Mouse (Mus musculus) lung, postnatal 0 days (tissue): Measurements from ENCODE around the gene Csnk1e. TPM values are rescaled to one million over a fixed set of nuclear protein-coding genes. Genes with fewer than 3 reads are reported as not detected.

Source experiments
- ATAC-seq: fragments of 200-750 bp; cut with Nextera tagmentation; 2 replicates; pipeline ENCODE4 v1.8.0; 2017; ENCODE audit warnings: moderate library complexity
- DNase-seq: peaks from one replicate; pipeline ENCODE4 v3.0.0-alpha.2; 2016; ENCODE audit warnings: low spot score
- H3K27ac ChIP-seq: fragments of 300-500 bp; sonication (generic); 2 replicates; pipeline ENCODE4 v1.5.1; 2014; ENCODE audit warnings: antibody characterized with exemption, mild to moderate bottlenecking, low read length, mixed read lengths
- H3K27me3 ChIP-seq: fragments of 300-500 bp; sonication (generic); replicated peaks from 2 replicates; pipeline ENCODE4 v1.6.1; 2014; ENCODE audit warnings: low read length, mixed read lengths; ENCODE audit not compliant: insufficient read depth
- H3K36me3 ChIP-seq: fragments of 300-500 bp; sonication (generic); 2 replicates; pipeline ENCODE4 v1.6.1; 2014; ENCODE audit warnings: low read length, mixed read lengths; ENCODE audit not compliant: insufficient read depth
- H3K4me1 ChIP-seq: fragments of 300-500 bp; sonication (generic); 2 replicates; pipeline ENCODE4 v1.6.1; 2014; ENCODE audit warnings: antibody characterized with exemption, low read depth, low read length, mixed read lengths; ENCODE audit not compliant: insufficient read depth
- H3K4me2 ChIP-seq: fragments of 300-500 bp; sonication (generic); replicated peaks from 2 replicates; pipeline ENCODE4 v1.6.1; 2014; ENCODE audit warnings: low read depth, mild to moderate bottlenecking, low read length, moderate library complexity, mixed read lengths
- H3K4me3 ChIP-seq: fragments of 300-500 bp; sonication (generic); 2 replicates; pipeline ENCODE4 v1.5.1; 2014; ENCODE audit warnings: low read depth, low read length
- H3K9ac ChIP-seq: fragments of 300-500 bp; sonication (generic); replicated peaks from 2 replicates; pipeline ENCODE4 v1.6.1; 2014; ENCODE audit warnings: low read depth, mild to moderate bottlenecking
- H3K9me3 ChIP-seq: fragments of 300-500 bp; sonication (generic); 2 replicates; pipeline ENCODE4 v1.6.1; 2016; ENCODE audit warnings: low read length, mixed read lengths
- CTCF ChIP-seq: IDR thresholded peaks from 2 replicates; pipeline ENCODE4 v1.5.1; 2016; ENCODE audit warnings: antibody characterized with exemption, mild to moderate bottlenecking
- EP300 ChIP-seq: IDR thresholded peaks from 2 replicates; pipeline ENCODE4 v1.6.1; 2016; ENCODE audit warnings: antibody characterized with exemption, mild to moderate bottlenecking, control low read depth
- WGBS: fragments of 180-500 bp; shearing (Covaris S2); extraction: QIAGEN DNeasy Blood & Tissue Kit; methylation state at CpG from one replicate; pipeline ENCODE4 v1.1.7; 2014; 5-methylcytosine and 5-hydroxymethylcytosine counted together
- polyA plus RNA-seq: library from polyadenylated mRNA; unstranded; fragments of >200 nt; fragmentation: Nextera tagmentation; extraction: Ambion mirVana; gene quantifications from 2 replicates; pipeline ENCODE4 v1.2.1, GENCODE M21; 2015

Csnk1e gene
- 67.2 and 72.4 TPM in 2 replicates for polyA plus RNA-seq

GRCm38 (mm10) chr15:79455106-79455810, at the start of gene Csnk1e:
Gene Csnk1e, minus strand, starts transcription at chr15:79455566.
- ATAC-seq (peak; percentile 95), DNase-seq (peak; percentile 91)
- no peaks in the 10 kb centered on the region for H3K9me3 ChIP-seq
- peak within 1 kb of the TSS; percentile 34 for H3K4me3 ChIP-seq
- H3K27me3 ChIP-seq: no peaks in the 10 kb centered on the region
- peak within 1 kb of the TSS; percentile 29 for H3K9ac ChIP-seq
- WGBS: 1% methylated on average over 20 of the region's 24 CpGs
- no peaks in the 10 kb centered on the region for H3K36me3 ChIP-seq
- H3K27ac ChIP-seq: peak within 1 kb of the TSS; percentile 84
- H3K4me2 ChIP-seq: peak within 1 kb of the TSS; percentile 64
- peaks cover 13% of the 10 kb centered on the region; the same call in 1 of the 2 replicates for H3K4me1 ChIP-seq
- TF ChIP-seq CTCF (no peak), EP300 (no peak)

- Histone ChIP-seq H3K4me2 (peak within 1 kb of the TSS; percentile 96), H3K9ac (no peak within 1 kb of the TSS), H3K27me3 (peaks cover 44% of the 10 kb centered on the region), H3K9me3 (no peaks in the 10 kb centered on the region), H3K36me3 (no peaks in the 10 kb centered on the region), H3K27ac (no peak within 1 kb of the TSS), H3K4me1 (peaks cover 3% of the 10 kb centered on the region; the same call in 1 of the 2 replicates), H3K4me3 (peak within 1 kb of the TSS; percentile 48)
- no peak for DNase-seq
- WGBS: 2% methylated on average over 48 of the region's 60 CpGs
- TF ChIP-seq EP300 (no peak), CTCF (no peak; the same call in 1 of the 2 replicates)
- ATAC-seq: no peak
Measured at GRCm38 (mm10) chr15:79504707-79505452, 49.5 kb upstream of the Csnk1e start, which contains the start of gene Kcnj4. Gene Kcnj4, minus strand, starts transcription at chr15:79505241.

GRCm38 (mm10) chr15:79503438-79503837, 48.1 kb upstream of the Csnk1e start:
- H3K27ac ChIP-seq: no peak overlapping the region
- H3K27me3 ChIP-seq: peaks cover 42% of the 10 kb centered on the region
- no peaks in the 10 kb centered on the region for H3K9me3 ChIP-seq
- WGBS: 65% methylated on average over 5 of the region's 5 CpGs
- peaks cover 3% of the 10 kb centered on the region; the same call in 1 of the 2 replicates for H3K4me1 ChIP-seq
- H3K9ac ChIP-seq: no peak overlapping the region
- no peaks in the 10 kb centered on the region for H3K36me3 ChIP-seq
- no peak overlapping the region for H3K4me3 ChIP-seq
- ATAC-seq (no peak), DNase-seq (no peak)
- H3K4me2 ChIP-seq: no peak overlapping the region
- TF ChIP-seq EP300 (no peak), CTCF (no peak)

DNA sequence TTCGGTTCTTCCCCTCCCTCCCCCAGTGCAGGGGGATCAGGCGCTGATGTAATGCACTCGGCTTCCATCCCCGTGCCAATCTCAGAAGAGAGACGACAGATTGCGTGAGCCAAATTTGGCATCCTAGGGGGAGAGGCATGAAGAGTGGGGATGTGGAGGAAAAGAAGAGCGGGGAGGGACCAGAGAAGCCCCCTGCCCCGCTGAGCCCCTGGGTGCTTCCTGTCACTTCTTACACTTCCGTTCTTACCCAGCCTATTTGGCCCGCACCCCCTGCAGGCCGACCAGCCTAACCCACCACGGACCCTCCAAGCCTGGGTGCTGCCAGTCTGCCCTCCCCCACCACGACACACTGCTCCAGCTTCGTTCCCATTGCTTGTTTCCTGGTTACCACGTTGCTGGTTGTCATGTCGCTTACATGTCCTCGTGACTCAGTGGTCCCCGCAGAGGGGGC, 47.5 kb upstream of the Csnk1e start:
- H3K27ac ChIP-seq: no peak overlapping the region
- no peaks in the 10 kb centered on the region for H3K36me3 ChIP-seq
- 12% methylated on average over 15 of the region's 18 CpGs for WGBS
- H3K9ac ChIP-seq: no peak overlapping the region
- ATAC-seq (no peak), DNase-seq (no peak)
- H3K27me3 ChIP-seq: peaks cover 38% of the 10 kb centered on the region
- TF ChIP-seq CTCF (no peak), EP300 (no peak)
- peaks cover 3% of the 10 kb centered on the region; the same call in 1 of the 2 replicates for H3K4me1 ChIP-seq
- H3K4me2 ChIP-seq: no peak overlapping the region
- H3K4me3 ChIP-seq: no peak overlapping the region
- no peaks in the 10 kb centered on the region for H3K9me3 ChIP-seq

DNA sequence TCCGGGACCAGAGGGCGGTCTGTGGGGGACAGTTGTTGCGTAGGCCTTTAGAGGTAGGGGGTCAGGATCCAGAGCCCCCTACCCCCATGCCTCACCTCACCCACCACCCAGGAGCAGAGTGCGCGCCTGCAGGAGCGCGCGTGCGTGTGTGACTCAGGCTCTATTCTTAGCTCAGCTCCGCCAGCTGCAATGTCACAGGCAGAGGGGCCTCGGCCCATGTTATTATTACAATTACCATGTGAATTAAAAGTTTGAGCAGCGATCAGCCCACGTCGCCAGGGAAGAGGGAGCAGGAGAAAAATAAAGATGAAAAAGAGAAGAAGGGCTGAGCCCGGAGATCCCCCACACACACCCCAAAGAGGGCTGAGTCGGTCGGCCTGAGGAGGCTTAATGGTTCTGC, 44.7 kb upstream of the Csnk1e start:
- no peak overlapping the region for H3K27ac ChIP-seq
- H3K4me2 ChIP-seq: no peak overlapping the region
- no peak overlapping the region for H3K4me3 ChIP-seq
- TF ChIP-seq EP300 (no peak), CTCF (no peak)
- DNase-seq (no peak), ATAC-seq (no peak)
- no peaks in the 10 kb centered on the region for H3K36me3 ChIP-seq
- H3K4me1 ChIP-seq: no peaks in the 10 kb centered on the region
- WGBS: 76% methylated on average over 17 of the region's 17 CpGs
- H3K9ac ChIP-seq: no peak overlapping the region
- no peaks in the 10 kb centered on the region for H3K9me3 ChIP-seq
- peaks cover 20% of the 10 kb centered on the region for H3K27me3 ChIP-seq

DNA sequence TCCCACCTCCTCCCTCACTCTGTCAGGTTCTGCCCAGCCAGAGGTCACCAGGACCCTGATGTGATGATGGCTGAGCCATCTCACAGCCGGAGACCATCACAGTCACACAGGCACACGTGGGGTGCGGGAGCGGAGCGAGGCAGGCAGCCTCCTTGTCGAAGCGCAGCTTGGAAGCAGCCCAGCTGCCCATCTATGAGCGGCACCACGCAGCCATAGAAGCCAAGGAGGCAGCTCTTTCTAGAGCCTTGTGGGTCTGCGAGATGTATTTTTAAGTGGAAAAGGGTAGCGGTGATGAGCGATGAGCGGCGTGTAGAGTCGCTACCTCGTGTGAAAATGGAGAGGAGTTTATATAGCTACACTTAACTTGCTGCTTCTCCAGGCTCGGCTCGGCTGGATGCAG, 38.2 kb upstream of the Csnk1e start:
- H3K4me2 ChIP-seq: no peak overlapping the region
- H3K27ac ChIP-seq: no peak overlapping the region
- WGBS: 23% methylated on average over 18 of the region's 18 CpGs
- ATAC-seq (no peak), DNase-seq (no peak)
- no peak overlapping the region for H3K4me3 ChIP-seq
- no peaks in the 10 kb centered on the region for H3K27me3 ChIP-seq
- H3K36me3 ChIP-seq: no peaks in the 10 kb centered on the region
- no peak overlapping the region for H3K9ac ChIP-seq
- no peaks in the 10 kb centered on the region for H3K4me1 ChIP-seq
- no peak for TF ChIP-seq CTCF
- TF ChIP-seq EP300: no peak
- H3K9me3 ChIP-seq: no peaks in the 10 kb centered on the region
